Mouse (Mus musculus) embryonic facial prominence, embryonic 12.5 days (tissue): ENCODE measurements around the gene Hnrnpa2b1. TPM values are rescaled to one million over a fixed set of nuclear protein-coding genes. Genes with fewer than 3 reads are reported as not detected.

Source experiments
- ATAC-seq: fragments of 200-750 bp; cut with Nextera tagmentation; 2 replicates; pipeline ENCODE4 v1.8.0; 2017; ENCODE audit not compliant: insufficient number of reproducible peaks, insufficient read depth, low FRiP score, low TSS enrichment
- H3K27ac ChIP-seq: fragments of 300-500 bp; sonication (generic); 2 replicates; pipeline ENCODE4 v1.5.1; 2016; ENCODE audit warnings: mild to moderate bottlenecking
- H3K27me3 ChIP-seq: fragments of 300-500 bp; sonication (generic); 2 replicates; pipeline ENCODE4 v1.6.1; 2016; ENCODE audit warnings: mild to moderate bottlenecking, moderate library complexity
- H3K36me3 ChIP-seq: fragments of 300-500 bp; sonication (generic); 2 replicates; pipeline ENCODE4 v1.6.1; 2016; ENCODE audit warnings: mild to moderate bottlenecking
- H3K4me1 ChIP-seq: fragments of 300-500 bp; sonication (generic); 2 replicates; pipeline ENCODE4 v1.6.1; 2016
- H3K4me2 ChIP-seq: fragments of 300-500 bp; sonication (generic); replicated peaks from 2 replicates; pipeline ENCODE4 v1.6.1; 2016; ENCODE audit warnings: mild to moderate bottlenecking, moderate library complexity
- H3K4me3 ChIP-seq: fragments of 300-500 bp; sonication (generic); 2 replicates; pipeline ENCODE4 v1.5.1; 2016; ENCODE audit warnings: mild to moderate bottlenecking
- H3K9ac ChIP-seq: fragments of 300-500 bp; sonication (generic); 2 replicates; pipeline ENCODE4 v1.6.1; 2016; ENCODE audit warnings: mild to moderate bottlenecking, moderate library complexity
- H3K9me3 ChIP-seq: fragments of 300-500 bp; sonication (generic); 2 replicates; pipeline ENCODE4 v1.6.1; 2016; ENCODE audit warnings: mild to moderate bottlenecking, moderate library complexity
- WGBS: fragments of 180-500 bp; shearing (Covaris S2); methylation state at CpG from one replicate; pipeline ENCODE4 v1.1.7; 2016; 5-methylcytosine and 5-hydroxymethylcytosine counted together
- polyA plus RNA-seq: library from polyadenylated mRNA; unstranded; fragments of >200 nt; fragmentation: Nextera tagmentation; extraction: Ambion mirVana; gene quantifications from 2 replicates; pipeline ENCODE4 v1.2.1, GENCODE M21; 2016

Gene Hnrnpa2b1
- polyA plus RNA-seq: 2,177 and 2,461 TPM in 2 replicates

- under 1% methylated on average over 63 of the region's 63 CpGs for WGBS
- Histone ChIP-seq H3K9me3 (no peaks in the 10 kb centered on the region), H3K4me3 (peak within 1 kb of the TSS; percentile 94), H3K27me3 (no peaks in the 10 kb centered on the region), H3K9ac (peak within 1 kb of the TSS; percentile 96), H3K36me3 (peaks cover 42% of the 10 kb centered on the region), H3K4me2 (peak within 1 kb of the TSS; percentile 69), H3K4me1 (peaks cover 31% of the 10 kb centered on the region), H3K27ac (peak within 1 kb of the TSS; percentile 100)
- ATAC-seq: peak; percentile 92
Measured at GRCm38 (mm10) chr6:51469715-51470310, at the start of gene Hnrnpa2b1. TSS of gene Hnrnpa2b1 (minus strand) at chr6:51469894.

DNA sequence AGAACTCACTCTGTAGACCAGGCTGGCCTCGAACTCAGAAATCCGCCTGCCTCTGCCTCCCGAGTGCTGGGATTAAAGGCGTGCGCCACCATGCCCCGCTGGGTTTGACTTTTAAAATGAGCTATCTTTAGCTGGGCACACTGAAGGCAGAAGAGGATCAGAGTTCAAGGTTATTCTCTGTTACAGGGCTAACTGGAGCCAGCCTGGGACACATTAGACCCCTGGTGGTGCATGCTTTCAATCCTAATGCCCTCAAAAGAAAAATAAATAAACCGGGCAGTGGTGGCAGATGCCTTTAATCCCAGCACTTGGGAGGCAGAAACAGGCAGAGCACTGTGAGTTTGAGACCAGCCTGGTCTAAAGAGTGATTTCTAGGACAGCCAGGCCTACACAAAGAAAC is 45.2 kb upstream of the Hnrnpa2b1 start:
- H3K36me3 ChIP-seq: no peaks in the 10 kb centered on the region
- no peaks in the 10 kb centered on the region for H3K4me1 ChIP-seq
- H3K4me3 ChIP-seq: no peak overlapping the region
- no peak for ATAC-seq
- H3K9me3 ChIP-seq: 0 out of 2 replicates have a peak, but pooled peaks cover 5% of the 10 kb centered on the region
- no peaks in the 10 kb centered on the region for H3K27me3 ChIP-seq
- no peak overlapping the region for H3K27ac ChIP-seq
- WGBS: 90% methylated on average over 7 of the region's 7 CpGs
- no peak overlapping the region for H3K9ac ChIP-seq
- H3K4me2 ChIP-seq: no peak overlapping the region

DNA sequence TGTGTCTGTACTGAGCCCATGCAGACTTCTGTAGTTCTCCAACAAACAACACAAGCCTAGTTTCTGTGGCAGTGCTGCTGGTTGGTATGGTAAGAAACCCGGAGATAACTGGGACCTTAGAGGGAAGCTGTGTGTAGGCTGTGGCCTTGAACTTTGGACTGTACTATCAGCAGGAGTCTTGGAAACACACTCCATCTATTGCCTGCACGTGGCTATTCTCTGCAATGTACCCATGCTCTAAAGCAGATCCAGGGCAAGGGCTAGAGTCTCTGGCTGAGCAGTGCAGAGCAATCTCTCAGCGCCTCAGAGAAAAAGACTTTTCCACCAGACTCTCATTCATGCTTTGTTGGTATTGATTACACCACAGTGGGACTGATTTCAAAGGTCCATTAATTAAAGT is 44.1 kb upstream of the Hnrnpa2b1 start:
- ATAC-seq: no peak

GRCm38 (mm10) chr6:51510946-51511345 is 41.3 kb upstream of the Hnrnpa2b1 start:
- H3K9ac ChIP-seq: no peak overlapping the region
- no peaks in the 10 kb centered on the region for H3K4me1 ChIP-seq
- H3K9me3 ChIP-seq: no peaks in the 10 kb centered on the region
- no peak overlapping the region for H3K4me3 ChIP-seq
- no peak for ATAC-seq
- no peaks in the 10 kb centered on the region for H3K36me3 ChIP-seq
- H3K27ac ChIP-seq: no peak overlapping the region
- no peaks in the 10 kb centered on the region for H3K27me3 ChIP-seq
- 52% methylated on average over 1 of the region's 1 CpGs for WGBS
- no peak overlapping the region for H3K4me2 ChIP-seq

More for the DNA sequence above, 44.1 kb upstream of the Hnrnpa2b1 start:
- Histone ChIP-seq H3K36me3 (no peaks in the 10 kb centered on the region), H3K27me3 (no peaks in the 10 kb centered on the region), H3K27ac (no peak overlapping the region), H3K9me3 (0 out of 2 replicates have a peak, but pooled peaks cover 5% of the 10 kb centered on the region), H3K4me3 (no peak overlapping the region), H3K4me2 (no peak overlapping the region), H3K9ac (no peak overlapping the region), H3K4me1 (no peaks in the 10 kb centered on the region)
- 86% methylated on average over 3 of the region's 3 CpGs for WGBS

DNA sequence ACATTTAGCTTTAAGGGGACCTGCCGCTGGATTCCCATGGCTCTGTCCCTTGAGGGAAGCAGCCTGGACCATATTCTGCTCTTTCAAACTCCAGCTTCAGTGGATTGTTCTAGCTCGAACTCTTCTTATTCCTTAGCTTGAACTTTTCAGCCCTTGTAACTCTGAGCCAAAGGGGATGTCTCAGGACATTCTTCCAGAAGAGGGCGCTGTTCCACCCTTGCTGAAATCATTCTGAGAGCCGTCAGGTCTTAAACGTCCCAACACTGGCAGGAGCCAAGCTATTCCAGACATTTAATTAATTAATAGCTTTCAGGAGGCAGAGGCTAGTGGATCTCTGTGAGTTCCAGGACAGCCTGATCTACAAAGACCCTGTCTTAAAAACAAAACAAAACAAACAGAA is 40.4 kb upstream of the Hnrnpa2b1 start:
- H3K9me3 ChIP-seq: no peaks in the 10 kb centered on the region
- H3K9ac ChIP-seq: no peak overlapping the region
- no peaks in the 10 kb centered on the region for H3K27me3 ChIP-seq
- 28% methylated on average over 5 of the region's 5 CpGs for WGBS
- H3K4me2 ChIP-seq: no peak overlapping the region
- no peak overlapping the region for H3K27ac ChIP-seq
- ATAC-seq: no peak
- H3K4me3 ChIP-seq: no peak overlapping the region
- no peaks in the 10 kb centered on the region for H3K4me1 ChIP-seq
- no peaks in the 10 kb centered on the region for H3K36me3 ChIP-seq

DNA sequence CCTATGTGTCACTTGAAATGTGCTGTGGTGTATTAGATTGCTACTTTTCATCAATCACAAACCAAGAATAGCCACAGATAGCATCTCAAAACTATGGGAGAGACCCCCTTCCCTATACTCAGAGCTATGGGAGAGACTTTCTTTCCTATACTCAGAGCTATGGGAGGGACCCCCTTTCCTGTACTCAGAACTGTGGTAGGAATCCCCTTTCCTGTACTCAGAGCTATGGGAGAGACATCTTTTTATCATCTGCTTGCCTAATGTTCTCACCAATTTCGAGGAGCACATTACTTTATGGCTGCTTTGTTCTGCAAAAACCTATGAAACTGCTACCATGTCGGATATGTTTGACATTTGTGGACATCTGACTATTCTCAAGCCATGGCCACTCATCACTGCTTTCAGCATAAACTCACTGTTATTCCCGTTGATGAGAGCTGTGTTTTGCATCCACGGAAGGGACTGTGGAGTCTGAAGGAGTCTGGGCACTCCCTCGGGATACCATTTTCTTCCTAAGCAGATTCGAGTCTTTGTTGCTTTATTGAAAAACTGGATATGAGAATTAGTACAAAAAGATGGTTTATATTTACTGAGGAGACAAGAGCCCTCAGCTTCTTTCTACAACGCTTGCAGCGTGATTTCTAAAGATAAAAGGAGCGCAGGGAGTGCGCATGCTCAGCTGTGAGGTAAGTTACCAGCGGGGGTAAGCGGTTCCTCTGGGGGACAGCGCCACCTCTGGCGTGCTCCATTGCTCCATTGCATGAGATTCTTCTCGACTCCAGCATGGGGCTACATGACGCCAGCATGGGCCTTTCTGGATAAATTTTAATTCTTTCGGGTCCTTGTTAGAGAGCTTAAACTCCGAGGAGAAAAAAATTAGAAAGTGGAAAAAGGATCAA is 39.3 kb upstream of the Hnrnpa2b1 start:
- Histone ChIP-seq H3K27me3 (no peaks in the 10 kb centered on the region), H3K9ac (peak overlapping the region; percentile 37; the same call in 1 of the 2 replicates), H3K4me1 (no peaks in the 10 kb centered on the region), H3K9me3 (no peaks in the 10 kb centered on the region), H3K4me2 (peak overlapping the region; percentile 43), H3K27ac (no peak overlapping the region), H3K36me3 (no peaks in the 10 kb centered on the region), H3K4me3 (peak overlapping the region; percentile 12)
- ATAC-seq: no peak
- 27% methylated on average over 18 of the region's 18 CpGs for WGBS

DNA sequence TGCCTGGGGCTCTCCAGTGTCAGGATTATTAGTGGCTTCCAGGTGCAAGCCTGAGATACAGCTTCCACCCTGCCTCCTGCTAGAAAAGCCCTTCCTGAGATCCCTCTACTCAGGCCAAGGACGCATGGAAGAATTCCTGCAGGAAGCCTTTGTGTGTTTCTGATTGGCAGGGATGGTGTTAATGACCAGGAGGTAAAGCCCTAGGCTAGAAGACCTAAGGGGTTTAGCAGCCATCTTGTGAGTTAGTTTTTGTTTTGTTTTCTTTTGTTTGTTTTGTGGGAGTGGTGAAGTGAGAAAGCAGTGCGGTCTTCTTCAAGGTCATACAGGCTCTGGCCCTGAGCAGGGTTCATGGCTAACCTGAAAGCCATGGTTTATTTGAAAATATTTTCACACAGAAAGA is 37.9 kb upstream of the Hnrnpa2b1 start:
- Histone ChIP-seq H3K4me3 (no peak overlapping the region), H3K4me1 (no peaks in the 10 kb centered on the region), H3K27ac (no peak overlapping the region), H3K36me3 (no peaks in the 10 kb centered on the region), H3K9ac (no peak overlapping the region), H3K4me2 (no peak overlapping the region), H3K27me3 (no peaks in the 10 kb centered on the region), H3K9me3 (no peaks in the 10 kb centered on the region)
- ATAC-seq: no peak
- 67% methylated on average over 2 of the region's 2 CpGs for WGBS

- no peaks in the 10 kb centered on the region for H3K27me3 ChIP-seq
- no peak overlapping the region for H3K4me2 ChIP-seq
- no peaks in the 10 kb centered on the region for H3K36me3 ChIP-seq
- WGBS: 53% methylated on average over 1 of the region's 1 CpGs
- H3K4me1 ChIP-seq: no peaks in the 10 kb centered on the region
- no peak for ATAC-seq
- H3K9ac ChIP-seq: no peak overlapping the region
- H3K4me3 ChIP-seq: no peak overlapping the region
- H3K27ac ChIP-seq: no peak overlapping the region
- H3K9me3 ChIP-seq: no peaks in the 10 kb centered on the region
Measured at GRCm38 (mm10) chr6:51505671-51506070, 36.0 kb upstream of the Hnrnpa2b1 start.

DNA sequence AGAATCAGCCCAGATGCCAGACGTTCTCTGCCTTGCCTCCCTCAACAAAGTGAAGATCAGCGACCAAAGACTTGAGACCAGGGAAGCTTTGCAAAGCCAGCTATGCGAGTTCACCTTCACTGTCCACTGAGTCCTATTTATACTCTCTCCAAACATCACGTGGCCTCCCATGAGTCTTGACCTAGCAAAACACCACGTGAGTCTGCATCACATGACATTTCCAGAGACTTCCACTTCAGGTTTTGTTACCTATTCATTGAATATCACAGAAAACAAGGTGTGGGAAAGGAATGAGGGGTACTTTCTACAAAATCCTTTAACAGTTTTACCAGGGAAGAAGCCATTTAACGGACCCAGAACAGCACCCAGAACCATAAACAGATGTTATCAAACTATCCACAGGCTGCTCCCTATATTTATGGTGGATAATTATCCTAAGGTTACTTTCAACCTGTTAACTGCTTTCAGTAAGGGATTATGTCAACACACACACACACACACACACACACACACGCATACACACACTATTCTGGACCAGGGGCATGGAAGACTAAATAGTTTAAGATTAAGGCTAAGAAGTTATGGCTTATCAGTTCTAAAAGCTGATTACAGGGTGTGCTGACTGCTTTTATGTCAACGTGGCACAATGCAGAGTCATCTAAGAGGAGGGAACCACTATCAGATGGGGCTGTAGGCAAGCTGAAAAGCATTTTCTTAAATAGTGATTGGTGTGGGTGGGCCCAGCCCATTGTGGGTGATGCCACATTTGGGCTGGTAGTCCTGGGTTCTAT is 27.8 kb upstream of the Hnrnpa2b1 start:
- Histone ChIP-seq H3K4me3 (no peak overlapping the region), H3K4me2 (no peak overlapping the region), H3K9ac (no peak overlapping the region), H3K9me3 (no peaks in the 10 kb centered on the region), H3K27ac (no peak overlapping the region), H3K4me1 (no peaks in the 10 kb centered on the region), H3K36me3 (no peaks in the 10 kb centered on the region), H3K27me3 (no peaks in the 10 kb centered on the region)
- 73% methylated on average over 8 of the region's 8 CpGs for WGBS
- no peak for ATAC-seq

DNA sequence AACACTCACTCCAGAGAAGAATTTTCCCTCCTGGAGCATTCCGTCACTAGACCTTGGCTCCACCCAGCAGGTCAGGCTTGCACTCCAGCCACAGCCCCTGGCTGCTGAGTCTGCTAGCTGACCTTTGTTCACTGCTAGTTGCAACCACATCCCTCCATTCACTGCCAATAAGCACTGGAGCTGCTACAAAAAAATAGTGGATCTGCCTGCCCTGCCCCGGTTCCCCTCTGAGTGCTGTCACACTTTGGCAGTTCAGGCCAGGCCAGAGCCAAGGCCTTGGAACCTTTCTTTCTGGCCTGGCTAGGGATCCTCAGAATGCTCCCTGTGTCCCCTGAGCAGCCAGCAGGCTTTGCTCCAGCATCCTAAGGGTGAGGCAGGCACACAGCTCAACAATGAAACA is 20.1 kb upstream of the Hnrnpa2b1 start:
- H3K9ac ChIP-seq: no peak overlapping the region
- H3K9me3 ChIP-seq: no peaks in the 10 kb centered on the region
- WGBS: 47% methylated on average over 2 of the region's 2 CpGs
- no peaks in the 10 kb centered on the region for H3K36me3 ChIP-seq
- H3K4me1 ChIP-seq: no peaks in the 10 kb centered on the region
- no peak overlapping the region for H3K4me2 ChIP-seq
- ATAC-seq: no peak
- H3K27ac ChIP-seq: 0 out of 2 replicates have a peak overlapping the region, but pooled peaks have one; percentile 30
- H3K27me3 ChIP-seq: no peaks in the 10 kb centered on the region
- no peak overlapping the region for H3K4me3 ChIP-seq

DNA sequence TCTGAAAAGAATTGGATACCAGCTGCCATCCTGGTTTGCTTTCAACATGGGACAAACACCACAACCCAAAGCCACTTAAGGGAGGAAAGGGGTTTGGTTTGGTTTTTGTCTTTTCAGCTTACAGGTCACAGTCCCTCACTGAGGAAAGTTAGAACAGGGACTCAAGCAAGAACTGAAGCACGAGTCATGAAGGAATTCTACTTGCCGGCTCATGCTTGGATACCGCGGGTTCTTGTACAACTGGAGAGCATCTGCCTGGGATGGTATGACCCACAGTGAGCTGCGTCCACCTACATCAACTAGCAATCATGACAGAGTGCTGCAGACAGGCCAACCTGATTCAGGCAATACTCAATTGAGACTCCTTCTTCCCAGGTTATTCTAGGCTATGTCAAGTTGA is 17.0 kb upstream of the Hnrnpa2b1 start:
- Histone ChIP-seq H3K4me1 (no peaks in the 10 kb centered on the region), H3K9ac (no peak overlapping the region), H3K4me3 (no peak overlapping the region), H3K4me2 (no peak overlapping the region), H3K27me3 (no peaks in the 10 kb centered on the region), H3K36me3 (peaks cover 17% of the 10 kb centered on the region), H3K27ac (no peak overlapping the region), H3K9me3 (no peaks in the 10 kb centered on the region)
- no peak for ATAC-seq
- WGBS: 89% methylated on average over 5 of the region's 5 CpGs
